Mouse (Mus musculus): Measurements from ENCODE around the gene Adipor1. TPM values are rescaled to one million over a fixed set of nuclear protein-coding genes. Genes with fewer than 3 reads are reported as not detected.
A peak's percentile ranks its signal among the peaks of the same experiment; 100 is the strongest.

Adipor1 gene
- polyA plus RNA-seq, 1 experiment from 2014 or later = 114 TPM

- peaks cover 48% of the 10 kb centered on the region for H3K4me1 ChIP-seq
- H3K27me3 ChIP-seq (replicated peaks) = 0 out of 2 replicates have a peak, but pooled peaks cover 5% of the 10 kb centered on the region
Measured at GRCm38 (mm10) chr1:134454904-134455824, 40.0 kb downstream of the Adipor1 start, which contains the start of gene Klhl12. TSS of gene Klhl12 (plus strand) at chr1:134455531.

GRCm38 (mm10) chr1:134456060-134456459 lies 40.9 kb downstream of the Adipor1 start:
- H3K4me3 ChIP-seq = peak overlapping the region; percentile 97
- peak overlapping the region; percentile 93 for H3K27ac ChIP-seq
- ATAC-seq = no peak
- H3K9me3 ChIP-seq (replicated peaks) = no peaks in the 10 kb centered on the region
- 8% methylated on average over 5 of the region's 5 CpGs for WGBS (ENCODE audit: insufficient replicate concordance)
- peaks cover 56% of the 10 kb centered on the region for H3K4me1 ChIP-seq
- peak overlapping the region; percentile 84 for H3K4me2 ChIP-seq
- H3K27me3 ChIP-seq (replicated peaks) = 0 out of 2 replicates have a peak, but pooled peaks cover 5% of the 10 kb centered on the region
- H3K9ac ChIP-seq = peak overlapping the region; percentile 97
- peaks cover 31% of the 10 kb centered on the region for H3K36me3 ChIP-seq

More at GRCm38 (mm10) chr1:134454904-134455824, 40.0 kb downstream of the Adipor1 start, which contains the start of gene Klhl12:
- Histone ChIP-seq H3K9ac (peak within 1 kb of the TSS; percentile 97), H3K4me3 (peak within 1 kb of the TSS; percentile 97), H3K9me3 (replicated peaks) (no peaks in the 10 kb centered on the region), H3K4me2 (peak within 1 kb of the TSS; percentile 84), H3K36me3 (peaks cover 22% of the 10 kb centered on the region), H3K27ac (peak within 1 kb of the TSS; percentile 93)
- ATAC-seq = peak; percentile 93
- whole genome bisulfite sequencing (ENCODE audit: insufficient replicate concordance) = 1% methylated on average over 61 of the region's 61 CpGs

GRCm38 (mm10) chr1:134458139-134458727 lies 43.1 kb downstream of the Adipor1 start:
- H3K27ac ChIP-seq = peak overlapping the region; percentile 63
- H3K4me2 ChIP-seq = no peak overlapping the region
- no peak overlapping the region for H3K9ac ChIP-seq
- H3K9me3 ChIP-seq (replicated peaks) = no peaks in the 10 kb centered on the region
- WGBS (ENCODE audit: insufficient replicate concordance) = 81% methylated on average over 7 of the region's 7 CpGs
- H3K4me1 ChIP-seq = peaks cover 75% of the 10 kb centered on the region
- H3K27me3 ChIP-seq (replicated peaks) = 0 out of 2 replicates have a peak, but pooled peaks cover 5% of the 10 kb centered on the region
- no peak overlapping the region for H3K4me3 ChIP-seq
- ATAC-seq = no peak
- H3K36me3 ChIP-seq = peaks cover 53% of the 10 kb centered on the region

GRCm38 (mm10) chr1:134460294-134461284 lies 45.4 kb downstream of the Adipor1 start:
- H3K4me2 ChIP-seq = peak overlapping the region; percentile 63
- H3K9me3 ChIP-seq (replicated peaks) = no peaks in the 10 kb centered on the region
- H3K36me3 ChIP-seq = peaks cover 74% of the 10 kb centered on the region
- peak overlapping the region; percentile 97 for H3K27ac ChIP-seq
- peaks cover 74% of the 10 kb centered on the region for H3K4me1 ChIP-seq
- H3K4me3 ChIP-seq = peak overlapping the region; percentile 13; the same call in 1 of the 2 replicates
- WGBS (ENCODE audit: insufficient replicate concordance) = 28% methylated on average over 1 of the region's 1 CpGs
- no peaks in the 10 kb centered on the region for H3K27me3 ChIP-seq (replicated peaks)
- ATAC-seq = peak; percentile 97
- peak overlapping the region; percentile 50 for H3K9ac ChIP-seq

Other genes with a start within 250 kb of the Adipor1 start
- gene Chil1, start 233.2 kb upstream of the Adipor1 start, polyA plus RNA-seq (2016; fragmentation: Nextera tagmentation; extraction: Ambion mirVana) = 1.4 and 1.5 TPM in 2 replicates
- gene Mybph, start 221.9 kb upstream of the Adipor1 start, polyA plus RNA-seq (2016; fragmentation: Nextera tagmentation; extraction: Ambion mirVana) = 0.37 and 1.1 TPM in 2 replicates
- 0.06 and 0.16 TPM in 2 replicates for gene Adora1, start 179.9 kb upstream of the Adipor1 start, polyA plus RNA-seq (2016; fragmentation: Nextera tagmentation; extraction: Ambion mirVana)
- 1.1 and 4.9 TPM in 2 replicates for gene Myog, start 125.4 kb upstream of the Adipor1 start, polyA plus RNA-seq (2016; fragmentation: Nextera tagmentation; extraction: Ambion mirVana)
- 1.5 TPM in 2 replicates for gene Ppfia4, start 82.5 kb upstream of the Adipor1 start, polyA plus RNA-seq (2016; fragmentation: Nextera tagmentation; extraction: Ambion mirVana)
- 62.9 and 69.7 TPM in 2 replicates for gene Tmem183a, start 53.4 kb upstream of the Adipor1 start, polyA plus RNA-seq (2016; fragmentation: Nextera tagmentation; extraction: Ambion mirVana)
- not detected in 2 replicates for gene 4933406M09Rik, start 29.4 kb upstream of the Adipor1 start, polyA plus RNA-seq (2016; fragmentation: Nextera tagmentation; extraction: Ambion mirVana)
- gene Cyb5r1, start 9.8 kb upstream of the Adipor1 start, polyA plus RNA-seq (2016; fragmentation: Nextera tagmentation; extraction: Ambion mirVana) = 23.0 and 24.8 TPM in 2 replicates
- 40.2 and 41.7 TPM in 2 replicates for gene Klhl12, start 40.2 kb downstream of the Adipor1 start, polyA plus RNA-seq (2016; fragmentation: Nextera tagmentation; extraction: Ambion mirVana)
- gene Rabif, start 79.3 kb downstream of the Adipor1 start, polyA plus RNA-seq (2016; fragmentation: Nextera tagmentation; extraction: Ambion mirVana) = 23.5 and 24.2 TPM in 2 replicates
- not detected in 2 replicates for gene Mgat4e, start 134.3 kb downstream of the Adipor1 start, polyA plus RNA-seq (2016; fragmentation: Nextera tagmentation; extraction: Ambion mirVana)
- gene Kdm5b, start 144.8 kb downstream of the Adipor1 start, polyA plus RNA-seq (2016; fragmentation: Nextera tagmentation; extraction: Ambion mirVana) = 16.1 and 16.5 TPM in 2 replicates
- 0.06 and 0.32 TPM in 2 replicates for gene Syt2, start 231.3 kb downstream of the Adipor1 start, polyA plus RNA-seq (2016; fragmentation: Nextera tagmentation; extraction: Ambion mirVana)

Measured in liver, embryonic 12.5 days (tissue).